Mouse (Mus musculus) hindbrain, embryonic 11.5 days (tissue): ENCODE data around the gene Tspan31. TPM values are rescaled to one million over a fixed set of nuclear protein-coding genes. Genes with fewer than 3 reads are reported as not detected.
"Not testable (repeated sequence)": the region's sequence is repeated elsewhere in the genome, so short reads cannot be mapped to it uniquely, and the experiment has no call there.

Experiments
- ATAC-seq: fragments of 200-750 bp; cut with Nextera tagmentation; 2 replicates; pipeline ENCODE4 v1.8.0; 2017; ENCODE audit warnings: mild to moderate bottlenecking, moderate TSS enrichment, moderate library complexity; ENCODE audit not compliant: low FRiP score
- DNase-seq: peaks from one replicate; pipeline ENCODE4 v3.0.0-alpha.2; 2015; ENCODE audit warnings: low spot score
- H3K27ac ChIP-seq: fragments of 300-500 bp; sonication (generic); 2 replicates; pipeline ENCODE4 v1.5.1; 2014; ENCODE audit warnings: mild to moderate bottlenecking, low read depth, low read length
- H3K27me3 ChIP-seq: fragments of 300-500 bp; sonication (generic); 2 replicates; pipeline ENCODE4 v1.6.1; 2014; ENCODE audit warnings: mild to moderate bottlenecking, low read length, moderate library complexity, mixed read lengths; ENCODE audit not compliant: control insufficient read depth, insufficient read depth
- H3K36me3 ChIP-seq: fragments of 300-500 bp; sonication (generic); 2 replicates; pipeline ENCODE4 v1.6.1; 2014; ENCODE audit warnings: mild to moderate bottlenecking, low read length, moderate library complexity, mixed read lengths; ENCODE audit not compliant: control insufficient read depth, insufficient read depth
- H3K4me1 ChIP-seq: fragments of 300-500 bp; sonication (generic); replicated peaks from 2 replicates; pipeline ENCODE4 v1.6.1; 2014; ENCODE audit warnings: low read length, mixed read lengths; ENCODE audit not compliant: control insufficient read depth, insufficient read depth
- H3K4me2 ChIP-seq: fragments of 300-500 bp; sonication (generic); replicated peaks from 2 replicates; pipeline ENCODE4 v1.6.1; 2014; ENCODE audit warnings: mild to moderate bottlenecking, low read depth, low read length
- H3K4me3 ChIP-seq: fragments of 300-500 bp; sonication (generic); 2 replicates; pipeline ENCODE4 v1.5.1; 2014; ENCODE audit warnings: low read depth, low read length
- H3K9ac ChIP-seq: fragments of 300-500 bp; sonication (generic); 2 replicates; pipeline ENCODE4 v1.6.1; 2014; ENCODE audit warnings: low read depth, low read length
- H3K9me3 ChIP-seq: fragments of 300-500 bp; sonication (generic); 2 replicates; pipeline ENCODE4 v1.6.1; 2016; ENCODE audit warnings: low read length; ENCODE audit not compliant: control insufficient read depth
- WGBS: fragments of 180-500 bp; shearing (Covaris S2); extraction: QIAGEN DNeasy Blood & Tissue Kit; methylation state at CpG from one replicate; pipeline ENCODE4 v1.1.7; 2014; 5-methylcytosine and 5-hydroxymethylcytosine counted together
- polyA plus RNA-seq: library from polyadenylated mRNA; unstranded; fragments of >200 nt; fragmentation: Nextera tagmentation; extraction: Ambion mirVana; gene quantifications from 2 replicates; pipeline ENCODE4 v1.2.1, GENCODE M21; 2014

The Tspan31 gene
- polyA plus RNA-seq, 1 experiment from 2014 or later = 140 TPM

- H3K4me3 ChIP-seq = no peak overlapping the region
- H3K9ac ChIP-seq = no peak overlapping the region
- H3K36me3 ChIP-seq = no peaks in the 10 kb centered on the region
- WGBS = 95% methylated on average over 1 of the region's 1 CpGs
- no peak for DNase-seq
- H3K9me3 ChIP-seq = no peaks in the 10 kb centered on the region
- H3K4me2 ChIP-seq = no peak overlapping the region
- H3K27ac ChIP-seq = no peak overlapping the region
- no peak for ATAC-seq
- H3K27me3 ChIP-seq = peaks cover 9% of the 10 kb centered on the region
- peaks cover 3% of the 10 kb centered on the region; the same call in 1 of the 2 replicates for H3K4me1 ChIP-seq
Observed at GRCm38 (mm10) chr10:127073981-127074380, 3.9 kb upstream of the Tspan31 start.

GRCm38 (mm10) chr10:127072969-127073368 lies 2.9 kb upstream of the Tspan31 start:
- not testable (repeated sequence) for DNase-seq, H3K4me1 ChIP-seq, H3K27me3 ChIP-seq, H3K9ac ChIP-seq, H3K4me3 ChIP-seq, ATAC-seq, H3K27ac ChIP-seq, H3K4me2 ChIP-seq, H3K36me3 ChIP-seq, H3K9me3 ChIP-seq
- 75% methylated on average over 2 of the region's 2 CpGs for WGBS

- H3K9ac ChIP-seq, H3K27ac ChIP-seq, DNase-seq, H3K36me3 ChIP-seq, H3K4me1 ChIP-seq, H3K4me3 ChIP-seq, H3K9me3 ChIP-seq, ATAC-seq, H3K4me2 ChIP-seq, H3K27me3 ChIP-seq: not testable (repeated sequence)
- WGBS = 83% methylated on average over 4 of the region's 4 CpGs
Observed at GRCm38 (mm10) chr10:127072270-127072669, 2.2 kb upstream of the Tspan31 start.

GRCm38 (mm10) chr10:127071203-127071602 lies 1.1 kb upstream of the Tspan31 start:
- H3K4me2 ChIP-seq = peak overlapping the region; percentile 86
- WGBS = 82% methylated on average over 9 of the region's 9 CpGs

GRCm38 (mm10) chr10:127069281-127070189 lies 529 bp downstream of the Tspan31 start:
- Histone ChIP-seq H3K9me3 (no peaks in the 10 kb centered on the region), H3K27ac (peak overlapping the region; percentile 79), H3K9ac (peak overlapping the region; percentile 52), H3K36me3 (peaks cover 22% of the 10 kb centered on the region), H3K4me2 (peak overlapping the region; percentile 91), H3K4me1 (peaks cover 4% of the 10 kb centered on the region; the same call in 1 of the 2 replicates), H3K4me3 (peak overlapping the region; percentile 53), H3K27me3 (no peaks in the 10 kb centered on the region)
- WGBS = 6% methylated on average over 30 of the region's 30 CpGs
- ATAC-seq = peak; percentile 82
- DNase-seq = no peak

More at GRCm38 (mm10) chr10:127071203-127071602, 1.1 kb upstream of the Tspan31 start:
- H3K4me3 ChIP-seq = peak overlapping the region; percentile 53
- no peaks in the 10 kb centered on the region for H3K27me3 ChIP-seq
- no peaks in the 10 kb centered on the region for H3K9me3 ChIP-seq
- H3K4me1 ChIP-seq = no peaks in the 10 kb centered on the region; the same call in 1 of the 2 replicates
- no peak overlapping the region for H3K27ac ChIP-seq
- DNase-seq (no peak), ATAC-seq (no peak)
- peaks cover 10% of the 10 kb centered on the region for H3K36me3 ChIP-seq
- peak overlapping the region; percentile 74; the same call in 1 of the 2 replicates for H3K9ac ChIP-seq

- Histone ChIP-seq H3K27ac (no peak overlapping the region), H3K4me2 (peak overlapping the region; percentile 91), H3K9ac (no peak overlapping the region; the same call in 1 of the 2 replicates), H3K36me3 (peaks cover 22% of the 10 kb centered on the region), H3K4me3 (peak overlapping the region; percentile 53), H3K27me3 (no peaks in the 10 kb centered on the region), H3K9me3 (no peaks in the 10 kb centered on the region), H3K4me1 (peaks cover 4% of the 10 kb centered on the region; the same call in 1 of the 2 replicates)
- 83% methylated on average over 9 of the region's 9 CpGs for WGBS
- DNase-seq (no peak), ATAC-seq (no peak)
Observed at GRCm38 (mm10) chr10:127068360-127069038, 1.6 kb downstream of the Tspan31 start.

- Histone ChIP-seq H3K4me1 (peaks cover 4% of the 10 kb centered on the region; the same call in 1 of the 2 replicates), H3K4me2 (no peak overlapping the region)
Observed at GRCm38 (mm10) chr10:127066519-127067018, 3.5 kb downstream of the Tspan31 start.

GRCm38 (mm10) chr10:127065981-127066380 lies 4.1 kb downstream of the Tspan31 start:
- Histone ChIP-seq H3K9me3 (no peaks in the 10 kb centered on the region), H3K4me3 (no peak overlapping the region), H3K27ac (no peak overlapping the region), H3K4me2 (no peak overlapping the region), H3K27me3 (no peaks in the 10 kb centered on the region), H3K9ac (no peak overlapping the region), H3K36me3 (peaks cover 22% of the 10 kb centered on the region), H3K4me1 (peaks cover 4% of the 10 kb centered on the region; the same call in 1 of the 2 replicates)
- ATAC-seq = no peak
- DNase-seq = no peak
- 92% methylated on average over 9 of the region's 9 CpGs for WGBS

More at GRCm38 (mm10) chr10:127066519-127067018, 3.5 kb downstream of the Tspan31 start:
- Histone ChIP-seq H3K36me3 (peaks cover 22% of the 10 kb centered on the region), H3K9ac (no peak overlapping the region), H3K9me3 (no peaks in the 10 kb centered on the region), H3K4me3 (no peak overlapping the region), H3K27ac (peak overlapping the region; percentile 7; the same call in 1 of the 2 replicates), H3K27me3 (no peaks in the 10 kb centered on the region)
- 88% methylated on average over 14 of the region's 14 CpGs for WGBS
- DNase-seq (no peak), ATAC-seq (no peak)
